Mouse (Mus musculus) lung, postnatal 14 days (tissue): ENCODE results near the gene Cdh15.

Experiments
- DNase-seq: peaks from one replicate; pipeline ENCODE4 v3.0.0; 2021

The Cdh15 gene

DNA sequence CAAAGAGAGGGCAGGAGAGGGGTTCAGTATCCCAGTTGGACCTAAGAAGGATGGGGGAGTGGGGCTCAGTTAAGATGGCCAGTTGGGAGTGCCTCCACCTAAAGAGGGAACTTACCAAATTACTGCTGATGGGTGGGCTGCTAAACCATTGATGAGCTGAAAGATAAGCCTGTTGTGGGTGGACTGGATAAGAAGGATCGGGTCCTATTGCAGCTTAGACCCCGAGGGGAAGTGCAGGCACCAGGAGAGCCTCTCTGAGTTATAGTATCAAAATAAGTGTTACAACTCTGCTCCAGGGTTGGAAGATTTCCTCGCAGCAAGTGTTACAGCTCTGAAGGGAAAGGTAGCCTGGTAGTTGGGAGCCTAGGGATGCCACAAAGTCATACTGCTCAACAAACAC lies 3.6 kb upstream of the Cdh15 start:
- no peak for DNase-seq

DNA sequence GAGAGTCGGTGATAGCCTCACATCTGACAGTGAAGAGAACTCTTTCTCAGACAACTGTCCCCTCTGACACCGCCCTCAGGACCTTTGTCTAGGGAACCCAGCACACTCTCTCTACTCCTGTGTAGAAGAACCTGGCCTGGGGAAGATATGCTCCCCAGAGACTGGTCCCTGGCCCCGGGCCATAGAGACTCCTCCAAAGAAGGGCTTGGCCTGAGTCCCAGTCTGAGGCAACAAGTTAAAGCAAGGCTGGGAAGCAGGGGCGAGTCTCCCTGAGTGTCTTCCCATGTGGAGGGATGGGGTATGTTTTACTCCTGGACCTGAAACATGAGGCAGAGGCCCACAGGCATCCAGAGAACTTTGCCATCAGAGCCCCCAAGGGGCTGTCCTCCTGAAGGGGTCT lies 2.1 kb upstream of the Cdh15 start:
- DNase-seq: peak; percentile 15

DNA sequence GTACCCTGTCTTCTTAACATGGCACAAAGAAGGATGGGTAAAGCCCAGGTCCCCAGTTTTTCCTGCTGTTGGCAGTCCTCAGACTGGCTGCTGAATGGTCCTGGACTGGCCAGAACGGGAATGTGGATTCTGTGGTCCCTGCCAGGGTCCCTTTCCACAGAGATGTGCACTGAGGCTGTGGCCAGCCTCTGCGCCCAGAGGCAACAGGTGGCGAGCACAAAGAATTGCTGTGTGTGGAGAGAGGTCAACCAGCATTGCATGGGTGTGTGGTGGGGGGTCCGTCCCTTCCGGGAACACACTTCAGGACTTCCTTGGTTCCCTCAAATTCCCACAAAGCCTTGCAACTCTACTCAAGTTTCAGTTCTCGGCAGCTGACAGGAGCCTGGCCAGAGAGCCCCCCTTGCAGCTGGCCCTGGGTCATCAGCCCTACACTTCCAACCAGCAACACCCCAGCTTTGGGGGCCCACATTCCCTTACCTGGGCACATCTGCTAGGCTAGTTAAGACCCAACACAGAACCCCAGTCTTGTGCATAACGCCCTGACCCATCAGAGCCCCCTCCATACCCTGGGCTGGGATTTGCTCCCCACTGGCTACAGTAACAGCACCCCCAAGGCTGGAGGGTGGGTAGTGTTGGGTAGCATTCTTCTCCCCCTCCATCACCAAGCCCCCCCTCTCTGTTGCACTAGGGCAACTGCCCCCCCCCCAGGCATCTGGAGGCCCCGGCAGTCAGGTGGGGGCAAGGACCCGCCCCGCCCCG lies 1.6 kb downstream of the Cdh15 start:
- no peak for DNase-seq

DNA sequence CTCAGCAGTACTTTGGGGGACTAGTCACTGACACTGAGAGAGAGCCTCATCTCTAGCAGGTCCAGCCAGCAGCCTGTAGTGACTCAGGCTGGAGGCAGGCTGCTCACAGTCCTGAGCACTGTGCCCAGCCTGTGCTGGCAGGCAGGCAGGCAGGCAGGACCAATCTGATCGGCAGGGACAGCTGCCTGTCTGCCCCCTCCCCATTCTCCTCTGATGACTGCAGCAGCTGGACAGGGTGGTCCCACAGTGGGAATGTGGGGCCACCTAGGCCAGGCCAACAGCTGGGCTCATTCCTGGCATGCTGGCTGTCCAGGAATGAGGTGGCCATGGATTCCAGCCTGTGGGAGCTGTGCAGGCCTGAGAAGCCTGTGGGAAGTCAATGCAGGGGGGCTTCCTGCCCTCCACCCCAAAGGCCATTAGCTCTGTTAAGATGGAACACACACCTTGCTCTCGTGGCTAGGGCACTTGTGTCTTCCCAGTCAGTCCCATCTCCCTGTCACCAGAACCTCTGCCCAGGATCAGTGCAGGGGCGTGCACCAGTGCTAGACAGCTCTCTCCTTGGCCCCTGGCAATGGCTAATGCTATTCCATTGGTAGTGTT lies 3.0 kb downstream of the Cdh15 start:
- DNase-seq: no peak

DNA sequence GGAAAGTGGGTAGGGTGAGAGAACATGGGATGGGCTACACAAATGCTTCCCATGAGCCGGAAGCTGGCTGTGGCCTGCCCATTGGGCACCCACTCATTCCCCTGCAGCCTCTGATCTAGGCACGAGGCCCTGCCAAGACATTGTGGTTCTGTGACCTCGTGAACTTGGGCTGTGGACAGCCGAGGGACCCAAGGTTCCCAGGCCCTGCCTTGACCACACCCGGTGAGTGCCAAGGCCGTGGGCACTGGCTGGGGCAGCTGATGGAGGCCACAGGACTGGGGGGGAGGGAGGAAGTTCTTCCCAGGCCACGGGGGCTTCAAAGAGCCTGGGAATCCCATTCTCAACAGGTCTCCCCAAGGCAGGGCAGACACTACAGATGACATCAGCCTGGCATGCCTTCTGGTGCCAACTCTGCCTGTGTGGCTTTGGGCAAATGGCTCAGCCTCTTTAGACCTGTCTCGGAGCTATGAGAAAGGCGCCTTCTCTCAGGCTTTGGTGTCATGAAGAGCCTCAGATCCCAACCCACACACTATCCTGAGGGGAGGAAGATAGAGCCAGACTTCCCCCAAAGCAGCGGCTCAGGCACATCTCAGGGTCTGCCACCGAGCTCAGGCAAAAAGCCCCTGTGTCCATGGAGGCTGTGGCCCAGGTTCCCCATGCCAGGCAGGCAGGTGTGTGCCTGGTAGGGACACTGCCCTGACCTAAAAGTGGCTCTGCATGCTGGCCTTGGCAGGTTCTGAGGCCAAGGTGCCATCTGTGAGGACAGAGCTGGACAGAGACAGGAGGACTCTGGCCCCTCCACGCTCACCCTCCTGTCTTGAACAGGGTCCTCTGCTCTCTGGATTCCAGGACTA lies 4.2 kb downstream of the Cdh15 start:
- DNase-seq: no peak

DNA sequence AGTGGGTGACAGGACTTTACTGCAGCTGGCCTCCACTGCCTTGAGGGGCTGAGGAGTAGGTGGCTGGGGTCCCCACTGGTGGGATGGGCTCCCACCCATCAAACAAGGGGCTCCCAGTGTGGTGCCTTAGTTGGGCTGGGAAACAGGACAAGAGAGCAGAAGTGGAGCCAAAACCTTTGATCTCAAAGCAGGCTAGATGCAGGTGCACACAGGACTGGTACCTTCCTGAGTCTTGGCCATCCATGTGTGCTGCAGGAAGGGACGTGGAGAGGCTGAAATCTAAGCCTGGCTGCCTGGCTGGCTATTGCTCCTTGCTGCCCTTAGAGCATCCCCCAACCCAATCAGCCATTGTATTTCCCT lies 4.8 kb downstream of the Cdh15 start:
- no peak for DNase-seq

DNA sequence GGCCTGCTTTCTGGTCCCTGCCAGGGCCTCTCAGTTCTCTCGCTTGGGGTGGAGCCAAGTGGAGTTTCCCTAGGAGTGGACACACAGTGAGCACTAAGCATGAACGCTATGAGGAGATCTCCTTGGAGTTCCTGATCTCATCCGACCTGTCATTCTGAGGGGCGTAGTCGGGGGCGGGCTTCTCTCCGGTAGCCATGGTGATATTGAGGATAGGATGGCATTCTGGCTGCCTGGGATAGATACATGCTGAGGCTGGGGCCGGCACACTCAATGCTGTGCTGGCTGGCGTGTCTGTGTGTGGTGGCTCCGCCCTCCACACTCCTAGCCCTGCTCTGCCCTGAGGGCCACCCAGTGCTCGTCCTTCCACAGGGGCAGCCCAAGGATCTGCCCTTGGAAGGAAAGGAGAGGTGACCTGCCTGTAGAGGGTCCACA lies 5.6 kb downstream of the Cdh15 start:
- no peak for DNase-seq

DNA sequence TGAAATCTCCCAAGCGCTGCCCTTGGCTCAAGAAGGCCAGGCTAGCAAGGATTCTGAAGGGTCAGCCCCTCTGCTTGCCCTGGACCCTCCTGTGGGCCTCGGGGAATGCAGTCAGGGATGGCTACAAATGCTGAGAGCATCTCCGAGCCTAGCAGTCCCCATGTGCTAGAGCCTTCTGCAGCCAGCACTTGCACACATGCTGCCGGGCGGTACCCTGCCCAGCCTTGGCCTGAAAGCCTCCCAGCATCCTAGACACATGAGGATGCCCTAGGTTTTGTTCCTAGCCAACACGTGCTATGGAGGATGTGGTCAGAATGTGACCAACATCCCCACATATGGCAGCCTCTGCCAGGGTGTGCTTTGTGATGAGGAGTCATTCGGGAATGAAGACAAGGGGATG lies 6.6 kb downstream of the Cdh15 start:
- no peak for DNase-seq

DNA sequence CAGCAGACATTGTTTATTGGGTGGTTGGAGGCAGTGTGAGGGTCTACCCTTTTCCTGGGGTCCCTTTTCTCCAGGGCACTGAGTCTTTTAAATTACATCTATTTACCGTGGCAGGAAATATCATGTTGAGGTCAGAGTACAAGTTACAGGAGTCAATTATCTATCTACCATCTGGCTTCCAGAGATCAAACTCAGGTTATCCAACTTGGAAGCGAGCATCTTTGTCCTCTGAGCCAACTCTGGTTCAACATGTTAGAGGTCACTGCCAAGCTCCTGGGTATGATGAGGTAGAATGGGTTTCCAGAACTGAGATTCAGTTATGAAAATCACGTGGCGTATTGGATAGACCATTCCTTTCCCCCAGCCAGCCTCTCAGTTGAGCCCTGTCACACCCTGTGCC lies 7.4 kb downstream of the Cdh15 start:
- DNase-seq: no peak

DNA sequence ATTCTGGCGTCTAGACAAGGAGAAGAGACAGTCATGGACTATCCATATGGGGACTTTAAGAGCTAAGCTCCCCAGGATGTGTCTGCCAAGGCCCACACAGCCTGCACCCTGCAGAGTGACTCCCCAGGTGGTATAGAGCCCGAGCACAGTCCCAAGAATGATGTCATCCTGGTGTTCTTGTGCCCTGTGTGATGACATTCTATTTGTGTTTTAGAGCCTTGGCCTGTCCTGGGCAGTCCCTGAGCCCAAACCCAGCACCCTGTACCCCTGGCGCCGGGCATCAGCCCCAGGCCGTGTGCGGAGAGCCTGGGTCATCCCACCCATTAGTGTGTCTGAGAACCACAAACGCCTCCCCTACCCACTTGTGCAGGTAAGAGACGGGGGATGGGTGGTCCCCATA lies 8.5 kb downstream of the Cdh15 start:
- DNase-seq: no peak

DNA sequence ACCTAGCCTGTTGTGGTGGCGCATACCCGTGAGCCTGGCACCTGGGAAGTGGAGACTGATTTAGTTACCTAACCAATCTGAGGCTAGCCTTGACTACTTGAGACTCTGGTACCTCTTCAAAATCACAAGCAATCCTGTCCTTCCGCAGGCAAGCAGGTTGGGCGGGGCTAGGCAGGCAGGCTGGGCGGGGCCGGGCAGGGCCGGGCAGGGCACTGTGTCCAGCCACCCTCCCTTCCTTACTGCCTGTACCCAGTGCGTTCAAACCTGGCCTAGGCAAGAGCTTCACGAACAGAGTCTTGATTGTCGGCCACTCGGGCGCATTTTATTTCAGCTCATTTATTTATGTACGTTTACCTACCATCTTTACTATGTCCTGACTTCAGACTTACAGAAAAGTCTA lies 12.1 kb downstream of the Cdh15 start:
- no peak for DNase-seq

DNA sequence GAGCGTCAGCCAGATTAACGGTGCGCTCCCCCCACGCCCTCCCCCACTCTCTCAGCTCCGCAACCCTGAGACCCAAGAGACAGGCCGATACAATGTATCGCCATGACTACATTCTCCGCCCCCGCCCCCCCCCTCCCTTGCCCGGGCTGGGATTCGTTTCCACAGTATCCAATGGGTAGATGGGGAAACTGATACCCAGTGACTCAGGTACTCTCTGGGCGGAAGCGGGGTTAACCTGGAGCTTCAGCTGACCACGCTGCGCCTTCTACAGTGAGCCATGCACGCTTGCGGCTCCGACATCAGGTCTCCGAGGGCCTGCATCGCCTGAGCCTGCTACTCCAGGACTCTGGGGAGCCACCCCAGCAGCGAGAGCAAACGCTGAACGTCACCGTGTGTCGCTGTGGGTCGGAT lies 17.0 kb downstream of the Cdh15 start:
- no peak for DNase-seq

DNA sequence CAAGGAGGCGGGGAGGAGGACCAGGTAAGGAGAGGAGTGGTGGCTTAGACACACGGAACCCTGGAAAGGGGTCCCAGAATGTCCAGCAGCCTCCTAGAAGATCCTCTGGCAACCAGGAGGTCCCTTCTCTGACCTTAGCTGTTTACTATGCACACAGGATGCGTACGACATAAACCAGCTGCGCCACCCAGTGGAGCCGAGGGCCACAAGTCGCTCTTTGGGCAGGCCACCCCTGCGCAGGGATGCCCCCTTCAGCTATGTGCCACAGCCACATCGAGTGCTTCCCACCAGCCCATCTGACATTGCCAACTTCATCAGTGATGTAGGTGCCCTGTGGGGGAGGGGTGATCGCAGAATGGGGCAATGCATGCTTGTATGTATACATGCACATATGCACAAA lies 17.7 kb downstream of the Cdh15 start:
- DNase-seq: no peak

DNA sequence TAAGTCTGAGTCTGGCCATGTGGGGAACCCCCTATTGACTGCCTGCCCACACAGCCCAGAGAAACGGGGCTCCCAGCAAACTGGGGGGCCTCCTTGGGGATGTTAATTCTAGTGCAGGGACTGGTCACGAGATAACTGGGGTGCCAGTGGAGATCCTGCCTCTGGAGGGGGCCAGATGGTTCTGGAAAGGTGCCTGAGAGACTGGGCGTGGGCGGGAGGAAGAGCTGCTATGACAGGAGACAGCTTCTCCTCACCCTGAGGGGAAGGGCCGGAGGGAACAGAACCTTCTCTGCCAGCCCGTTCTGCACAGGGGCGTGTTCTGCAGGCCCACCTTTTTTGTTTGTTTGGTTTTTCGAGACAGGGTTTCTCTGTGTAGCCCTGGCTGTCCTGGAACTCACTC lies 18.5 kb downstream of the Cdh15 start:
- DNase-seq: no peak

DNA sequence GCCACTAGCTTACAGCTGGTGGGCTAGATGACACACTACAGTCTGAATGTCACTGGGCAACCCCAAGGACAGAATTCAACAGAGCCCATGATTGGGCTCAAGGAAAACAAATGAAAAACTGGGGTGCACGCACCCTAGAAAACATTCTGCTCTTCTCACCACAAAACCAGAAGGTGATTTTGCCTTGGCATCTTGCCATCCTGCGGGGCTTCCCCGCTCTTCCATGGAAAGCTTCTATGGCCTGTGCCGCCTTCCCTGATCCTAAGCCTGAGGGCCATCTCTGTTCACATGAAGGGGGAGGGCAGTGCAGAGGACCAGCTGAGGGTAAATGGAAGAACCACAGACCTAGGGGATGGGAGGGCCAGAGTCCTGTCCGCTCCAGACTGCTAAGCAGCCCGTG lies 20.2 kb downstream of the Cdh15 start:
- no peak for DNase-seq

DNA sequence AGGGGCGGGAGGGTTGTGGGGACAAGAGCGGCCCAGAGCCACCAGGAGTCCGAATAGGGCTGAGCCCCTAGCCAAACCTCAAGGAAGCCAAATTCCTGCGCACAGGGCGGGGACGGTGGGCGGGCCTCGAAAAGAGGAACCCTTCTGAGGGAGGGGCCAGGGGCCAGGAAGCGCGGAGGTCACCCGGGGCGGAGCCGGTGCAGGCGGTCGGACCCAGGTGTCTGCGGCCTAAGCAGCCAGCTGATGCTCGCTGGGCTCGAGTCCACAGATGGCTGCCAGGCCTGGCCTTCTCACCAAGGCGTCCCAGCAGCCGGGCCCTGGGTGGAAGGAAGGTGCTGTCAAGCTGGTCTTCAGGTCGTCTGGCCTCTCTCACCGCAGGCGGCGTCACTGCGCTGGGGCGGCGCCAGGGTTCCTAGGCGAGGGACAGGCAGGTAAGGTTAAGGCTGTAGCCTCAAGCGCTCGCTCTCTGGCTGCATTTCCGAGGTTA lies 22.7 kb downstream of the Cdh15 start:
- peak; percentile 71 for DNase-seq

DNA sequence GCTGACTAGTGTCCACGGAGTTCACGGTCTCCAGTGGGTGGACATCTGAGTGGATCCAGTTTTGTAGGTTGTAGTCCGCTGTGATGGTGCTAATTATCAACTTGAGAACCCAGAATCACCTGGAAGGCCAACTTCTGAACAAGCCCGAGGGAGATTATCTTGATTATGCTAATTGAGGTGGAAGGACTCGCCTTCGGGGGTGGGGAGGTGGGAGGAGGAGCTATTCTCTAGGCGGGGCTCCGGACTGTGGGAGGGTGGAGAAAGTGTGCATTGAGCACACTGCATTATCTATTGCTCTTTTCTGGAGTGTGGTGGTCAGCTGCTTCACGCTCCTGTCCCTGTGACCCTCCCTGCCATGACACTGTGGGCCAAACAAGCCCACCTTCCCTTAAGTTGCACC lies 23.9 kb downstream of the Cdh15 start:
- DNase-seq: no peak

DNA sequence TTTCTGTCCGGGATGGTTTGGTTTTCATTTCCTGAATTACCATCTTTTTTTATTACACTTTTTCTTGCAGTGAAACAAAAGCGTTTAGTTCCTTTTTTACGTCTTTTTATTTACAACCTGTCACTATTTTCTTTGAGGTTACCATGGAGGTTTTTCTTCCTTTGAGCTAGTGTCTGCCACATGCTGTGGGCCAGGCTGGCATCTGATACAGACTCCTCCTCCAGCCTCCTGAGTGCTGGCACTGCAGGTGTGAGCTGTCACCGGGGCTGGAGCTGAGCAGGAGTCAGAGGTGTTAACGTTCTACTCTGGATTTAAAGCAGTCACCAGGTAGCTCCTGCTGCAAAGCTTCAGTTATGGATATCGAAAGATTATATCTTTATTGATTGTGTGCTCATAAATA lies 25.4 kb downstream of the Cdh15 start:
- no peak for DNase-seq

DNA sequence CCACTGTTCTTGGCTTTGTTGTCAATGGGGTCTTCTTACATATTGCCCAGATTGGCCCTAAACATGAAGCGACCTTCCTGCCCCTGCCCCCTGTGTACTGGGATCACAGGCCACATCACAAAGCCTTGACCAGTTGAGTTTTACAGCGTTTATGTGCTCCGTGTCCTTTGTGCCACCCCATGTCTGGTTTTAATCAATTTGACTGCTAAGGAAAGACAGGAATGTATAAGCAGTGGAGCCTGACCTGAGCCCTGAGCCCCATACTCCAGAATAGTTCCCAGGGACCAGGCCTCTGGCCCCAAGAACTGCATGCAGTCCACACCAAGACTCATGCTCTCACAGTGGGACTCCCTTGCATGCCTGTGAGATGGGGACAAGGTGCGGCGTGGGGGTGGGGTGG lies 27.4 kb downstream of the Cdh15 start:
- no peak for DNase-seq

DNA sequence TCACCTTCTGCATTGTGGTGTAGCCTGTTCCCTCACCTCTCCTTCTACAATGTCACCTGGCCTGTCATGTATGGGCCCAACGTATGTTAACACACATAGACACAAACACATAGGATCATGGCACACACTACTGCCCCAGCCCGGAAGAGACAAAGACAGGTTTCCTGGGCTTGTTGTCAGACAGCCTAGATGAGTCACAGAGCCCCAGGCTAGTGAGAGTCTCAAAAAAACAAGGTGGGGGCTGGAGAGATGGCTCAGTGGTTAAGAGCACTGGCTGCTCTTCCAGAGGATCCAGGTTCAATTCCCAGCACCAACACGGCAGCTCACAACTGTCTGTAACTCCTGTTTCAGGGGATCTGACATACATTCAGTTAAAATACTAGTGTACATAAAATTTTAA lies 30.5 kb downstream of the Cdh15 start:
- DNase-seq: no peak

DNA sequence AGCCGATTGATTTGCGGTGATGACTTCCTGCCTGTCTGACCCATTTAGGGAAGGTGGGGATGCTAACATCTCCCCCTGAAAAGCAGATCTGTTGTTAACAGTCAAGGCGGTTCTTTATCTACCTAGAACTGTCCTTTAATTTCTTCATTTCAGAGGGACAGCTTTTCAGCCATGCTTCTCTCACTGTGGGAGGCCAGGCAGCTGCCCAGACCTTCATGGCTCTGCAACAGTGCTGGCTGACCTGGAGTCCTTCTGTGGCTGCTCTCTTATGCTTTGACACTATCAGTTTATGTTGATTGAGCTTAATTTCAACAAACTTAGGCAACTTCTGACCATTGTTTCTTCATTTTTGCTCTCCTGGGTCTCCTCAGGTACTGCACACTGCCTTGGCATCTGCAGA lies 32.5 kb downstream of the Cdh15 start:
- no peak for DNase-seq

DNA sequence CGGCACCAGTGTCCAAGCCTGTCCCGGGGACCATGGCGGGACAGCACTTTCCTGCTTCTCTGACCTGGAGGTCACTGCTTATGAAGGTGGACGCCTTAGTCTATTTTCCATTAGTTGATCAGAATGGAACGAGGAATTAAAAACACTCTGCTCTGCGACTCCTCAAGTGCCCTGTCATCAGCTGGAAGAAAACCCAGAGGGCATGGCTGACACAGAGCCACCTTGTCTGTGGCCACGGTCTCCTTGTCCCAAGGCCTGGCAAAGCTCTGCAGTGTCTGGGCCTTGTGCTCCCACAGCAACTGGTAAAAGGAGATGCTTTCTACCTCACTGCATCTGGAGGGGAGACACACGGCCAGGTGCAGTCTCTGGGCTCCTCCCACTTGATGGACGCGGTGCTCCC lies 35.9 kb downstream of the Cdh15 start:
- DNase-seq: no peak

DNA sequence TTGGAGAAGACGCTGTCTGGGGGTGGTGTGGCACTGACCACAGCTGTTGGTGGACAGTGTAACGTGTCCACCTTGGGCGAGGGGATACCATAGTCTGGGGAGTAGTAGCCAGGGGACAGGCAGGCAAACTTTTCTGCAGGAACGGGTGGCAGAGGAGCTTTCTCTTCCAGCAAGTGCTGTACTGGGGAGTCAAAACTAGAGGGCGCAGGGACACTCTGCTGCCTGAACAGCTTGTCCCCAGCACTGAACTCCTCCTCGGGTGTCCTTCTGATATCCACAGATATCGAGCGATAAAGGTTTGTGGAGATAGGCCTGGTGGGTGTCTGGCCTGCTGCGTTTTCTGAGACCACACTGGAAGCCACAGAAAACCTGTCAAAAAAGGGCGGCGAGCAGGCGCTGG lies 43.7 kb downstream of the Cdh15 start:
- no peak for DNase-seq

DNA sequence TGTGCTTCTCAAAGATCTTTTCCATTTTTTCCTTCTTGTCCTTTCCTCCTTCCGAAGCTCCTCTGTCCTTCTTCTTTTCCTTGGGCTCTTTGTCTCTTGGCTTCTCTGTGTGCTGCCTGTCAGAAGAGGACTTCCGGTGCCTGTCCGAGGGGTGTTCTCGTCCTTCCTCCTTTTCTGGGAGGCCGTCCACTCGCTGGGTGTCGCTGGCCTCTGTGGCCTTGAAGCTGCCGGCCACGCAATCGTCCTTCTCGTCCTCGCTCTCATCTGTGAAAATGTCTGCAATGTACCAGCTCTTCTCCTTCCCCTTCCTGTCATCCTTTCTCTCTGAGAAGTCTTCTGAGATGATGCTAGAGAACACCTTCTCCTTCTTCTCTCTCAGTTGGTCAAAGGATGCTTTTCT lies 45.7 kb downstream of the Cdh15 start:
- no peak for DNase-seq
